Mouse (Mus musculus) ES-Bruce4 (cell line): Measurements from ENCODE around the gene Asb2. TPM values are rescaled to one million over a fixed set of nuclear protein-coding genes. Genes with fewer than 3 reads are reported as not detected.

Source experiments
- H3K27ac ChIP-seq: 2 replicates; pipeline ENCODE4 v1.5.1; 2012; ENCODE audit warnings: low read length, inconsistent platforms; ENCODE audit not compliant: insufficient read depth
- H3K27me3 ChIP-seq: 2 replicates; pipeline ENCODE4 v1.6.1; 2012; ENCODE audit warnings: mild to moderate bottlenecking, low read length, inconsistent platforms; ENCODE audit not compliant: control insufficient read depth, poor library complexity, insufficient read depth, severe bottlenecking
- H3K36me3 ChIP-seq: 2 replicates; pipeline ENCODE4 v1.6.1; 2012; ENCODE audit warnings: inconsistent platforms, mild to moderate bottlenecking, low read length, moderate library complexity; ENCODE audit not compliant: control insufficient read depth, poor library complexity, insufficient read depth, severe bottlenecking
- H3K4me1 ChIP-seq: one replicate; pipeline ENCODE4 v1.8.1; 2011; ENCODE audit warnings: low read length; ENCODE audit not compliant: control insufficient read depth, insufficient read depth
- H3K4me3 ChIP-seq: 2 replicates; pipeline ENCODE4 v1.5.1; 2011; ENCODE audit warnings: low read depth, mild to moderate bottlenecking, low read length
- H3K9ac ChIP-seq: 2 replicates; pipeline ENCODE4 v1.6.1; 2012; ENCODE audit warnings: low read depth, mild to moderate bottlenecking, inconsistent platforms; ENCODE audit not compliant: poor library complexity, severe bottlenecking
- H3K9me3 ChIP-seq: replicated peaks from 2 replicates; pipeline ENCODE4 v1.6.1; 2012; ENCODE audit warnings: mild to moderate bottlenecking, low read length, inconsistent platforms; ENCODE audit not compliant: control insufficient read depth, poor library complexity, insufficient read depth, severe bottlenecking
- CTCF ChIP-seq: IDR thresholded peaks from one replicate; pipeline ENCODE4 v1.8.1; 2011; ENCODE audit warnings: low read depth, low read length
- EP300 ChIP-seq: IDR thresholded peaks from 2 replicates; pipeline ENCODE4 v1.6.1; 2011; ENCODE audit warnings: low read depth, low read length; ENCODE audit not compliant: insufficient read depth
- POLR2A ChIP-seq: IDR thresholded peaks from one replicate; pipeline ENCODE4 v1.8.1; 2011; ENCODE audit warnings: low read length; ENCODE audit not compliant: insufficient read depth
- polyA plus RNA-seq: library from polyadenylated mRNA; stranded (reverse); fragments of >200 nt; gene quantifications from 2 replicates; pipeline ENCODE4 v1.2.4, GENCODE M21; 2011; ENCODE audit warnings: low read depth; ENCODE audit not compliant: missing spikeins, insufficient read depth, insufficient read length

Asb2 gene
- polyA plus RNA-seq, 1 experiment: not detected

- Histone ChIP-seq H3K4me1 (no peaks in the 10 kb centered on the region), H3K36me3 (no peaks in the 10 kb centered on the region), H3K9ac (no peak overlapping the region), H3K27ac (no peak overlapping the region), H3K4me3 (no peak overlapping the region), H3K27me3 (no peaks in the 10 kb centered on the region), H3K9me3 (no peaks in the 10 kb centered on the region)
- TF ChIP-seq POLR2A (no peak), EP300 (no peak), CTCF (no peak)
Measured at GRCm38 (mm10) chr12:103343456-103343855, 12.3 kb downstream of the Asb2 start.

GRCm38 (mm10) chr12:103341212-103341611 lies 14.6 kb downstream of the Asb2 start:
- TF ChIP-seq POLR2A (no peak), CTCF (no peak), EP300 (no peak)
- no peaks in the 10 kb centered on the region for H3K9me3 ChIP-seq
- H3K27ac ChIP-seq: no peak overlapping the region
- no peaks in the 10 kb centered on the region for H3K36me3 ChIP-seq
- H3K4me3 ChIP-seq: no peak overlapping the region
- H3K27me3 ChIP-seq: no peaks in the 10 kb centered on the region
- no peak overlapping the region for H3K9ac ChIP-seq
- H3K4me1 ChIP-seq: no peaks in the 10 kb centered on the region

- Histone ChIP-seq H3K36me3 (no peaks in the 10 kb centered on the region), H3K9me3 (no peaks in the 10 kb centered on the region), H3K4me1 (no peaks in the 10 kb centered on the region), H3K27ac (no peak overlapping the region), H3K9ac (no peak overlapping the region), H3K4me3 (no peak overlapping the region), H3K27me3 (no peaks in the 10 kb centered on the region)
- no peak for TF ChIP-seq CTCF
- no peak for TF ChIP-seq EP300
- TF ChIP-seq POLR2A: no peak
Measured at GRCm38 (mm10) chr12:103338162-103338798, 17.5 kb downstream of the Asb2 start.

GRCm38 (mm10) chr12:103336766-103337165 lies 19.0 kb downstream of the Asb2 start:
- H3K4me1 ChIP-seq: no peaks in the 10 kb centered on the region
- TF ChIP-seq CTCF (no peak), EP300 (no peak), POLR2A (no peak)
- H3K27me3 ChIP-seq: no peaks in the 10 kb centered on the region
- no peak overlapping the region for H3K27ac ChIP-seq
- H3K36me3 ChIP-seq: no peaks in the 10 kb centered on the region
- H3K9me3 ChIP-seq: no peaks in the 10 kb centered on the region
- no peak overlapping the region for H3K4me3 ChIP-seq
- H3K9ac ChIP-seq: no peak overlapping the region

GRCm38 (mm10) chr12:103333426-103333825 lies 22.4 kb downstream of the Asb2 start:
- no peak overlapping the region for H3K4me3 ChIP-seq
- H3K9ac ChIP-seq: no peak overlapping the region
- H3K36me3 ChIP-seq: no peaks in the 10 kb centered on the region
- no peaks in the 10 kb centered on the region for H3K27me3 ChIP-seq
- H3K4me1 ChIP-seq: no peaks in the 10 kb centered on the region
- no peaks in the 10 kb centered on the region for H3K9me3 ChIP-seq
- TF ChIP-seq CTCF (no peak), POLR2A (no peak), EP300 (no peak)
- no peak overlapping the region for H3K27ac ChIP-seq

GRCm38 (mm10) chr12:103332879-103333278 lies 22.9 kb downstream of the Asb2 start:
- TF ChIP-seq POLR2A (no peak), CTCF (no peak)
- H3K4me3 ChIP-seq: no peak overlapping the region
- H3K4me1 ChIP-seq: no peaks in the 10 kb centered on the region
- H3K9me3 ChIP-seq: no peaks in the 10 kb centered on the region
- H3K27ac ChIP-seq: no peak overlapping the region
- no peaks in the 10 kb centered on the region for H3K27me3 ChIP-seq
- H3K9ac ChIP-seq: no peak overlapping the region
- H3K36me3 ChIP-seq: no peaks in the 10 kb centered on the region
